Mouse (Mus musculus) C2C12 (cell line): ENCODE measurements at regions not wholly inside any gene's neighbourhood (a gene's known extent, or its start where the extent isn't known, plus 50 kb on each side); places are given as distances from the start of the nearest gene placed in this dataset.

Source experiments
- CEBPB ChIP-seq: IDR thresholded peaks from one replicate; pipeline ENCODE4 v1.6.1; 2011; ENCODE audit warnings: low read depth, mild to moderate bottlenecking, control low read depth, moderate library complexity
- CTCF ChIP-seq: IDR thresholded peaks from one replicate; pipeline ENCODE4 v1.5.1; 2011; ENCODE audit not compliant: control insufficient read depth, insufficient read depth, insufficient read length
- FOSL1 ChIP-seq: IDR thresholded peaks from one replicate; pipeline ENCODE4 v1.8.0; 2011; ENCODE audit warnings: mild to moderate bottlenecking, low read length; ENCODE audit not compliant: poor library complexity, insufficient read depth, severe bottlenecking
- MAX ChIP-seq: IDR thresholded peaks from one replicate; pipeline ENCODE4 v1.6.1; 2011; ENCODE audit warnings: mild to moderate bottlenecking, control low read depth

GRCm38 (mm10) chr2:75763252-75763651 is 58.8 kb upstream of the Nfe2l2 start:
- TF ChIP-seq CTCF (no peak), FOSL1 (no peak), MAX (peak; percentile 26), CEBPB (no peak)
